Mouse (Mus musculus): Measurements from ENCODE around the gene Sema6d. TPM values are rescaled to one million over a fixed set of nuclear protein-coding genes. Genes with fewer than 3 reads are reported as not detected.

The Sema6d gene
- 4.5 TPM in 2 replicates for polyA plus RNA-seq (2012; ENCODE audit: insufficient read depth, insufficient read length, missing spikeins)

GRCm38 (mm10) chr2:124089813-124090230 is at the start of gene Sema6d:
Sema6d (plus strand) TSS chr2:124089969.
- peak within 1 kb of the TSS; percentile 50 for H3K4me3 ChIP-seq (ENCODE audit: insufficient read depth, low read depth, low read length)

DNA sequence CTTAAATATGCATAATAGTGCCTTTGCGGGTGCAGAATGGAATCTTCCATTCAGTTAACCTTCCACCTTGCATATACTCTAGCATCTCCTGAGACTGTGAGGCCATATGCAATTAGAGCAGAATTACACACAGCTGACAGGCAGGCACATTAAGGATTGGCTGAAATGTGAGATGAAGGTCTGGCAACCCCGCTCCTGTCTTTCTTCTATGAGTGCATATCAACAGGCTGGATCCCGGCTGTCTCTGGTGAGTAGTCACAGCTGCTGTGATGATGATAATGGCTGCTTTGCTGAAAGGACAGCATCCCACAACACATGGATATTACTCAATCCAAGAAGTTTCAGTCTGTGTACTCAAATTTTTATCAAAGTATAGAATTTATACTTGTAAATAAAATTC is 29.9 kb upstream of the Sema6d start:
- no peak overlapping the region for H3K27ac ChIP-seq (replicated peaks; ENCODE audit: low read depth, low read length)
- no peaks in the 10 kb centered on the region for H3K4me1 ChIP-seq (ENCODE audit: control insufficient read depth, insufficient read depth, insufficient read length, low read length)
- H3K4me3 ChIP-seq (ENCODE audit: insufficient read depth, low read depth, low read length): no peak overlapping the region

More at GRCm38 (mm10) chr2:124089813-124090230, at the start of gene Sema6d:
- Histone ChIP-seq H3K27ac (replicated peaks; ENCODE audit: low read depth, low read length) (no peak within 1 kb of the TSS), H3K4me1 (ENCODE audit: control insufficient read depth, insufficient read depth, insufficient read length, low read length) (peaks cover 3% of the 10 kb centered on the region; the same call in 1 of the 2 replicates)

DNA sequence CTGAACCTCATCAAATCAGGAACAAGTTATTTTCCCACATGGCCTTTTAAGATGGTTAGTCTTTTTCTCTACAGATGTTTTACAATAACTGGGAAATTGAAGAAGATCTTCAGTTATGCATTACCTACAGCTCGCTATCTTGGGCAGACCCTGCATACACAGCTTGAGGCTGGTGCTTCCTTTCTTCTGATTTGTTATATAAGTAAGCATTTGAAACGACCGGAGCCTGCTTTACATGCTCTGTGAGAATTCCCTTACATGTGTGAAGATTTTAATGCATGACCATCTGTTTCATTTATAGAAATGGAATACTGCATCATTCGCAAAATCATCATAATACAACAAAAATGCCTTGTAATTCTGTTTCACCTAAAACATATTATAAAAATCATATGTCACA is 21.4 kb upstream of the Sema6d start:
- no peak overlapping the region for H3K4me3 ChIP-seq (ENCODE audit: insufficient read depth, low read depth, low read length)
- H3K4me1 ChIP-seq (ENCODE audit: control insufficient read depth, insufficient read depth, insufficient read length, low read length): no peaks in the 10 kb centered on the region
- no peak overlapping the region for H3K27ac ChIP-seq (replicated peaks; ENCODE audit: low read depth, low read length)

GRCm38 (mm10) chr2:124070664-124071063 is 19.1 kb upstream of the Sema6d start:
- H3K4me3 ChIP-seq (ENCODE audit: insufficient read depth, low read depth, low read length): no peak overlapping the region
- no peaks in the 10 kb centered on the region for H3K4me1 ChIP-seq (ENCODE audit: control insufficient read depth, insufficient read depth, insufficient read length, low read length)
- H3K27ac ChIP-seq (replicated peaks; ENCODE audit: low read depth, low read length): no peak overlapping the region

- H3K27ac ChIP-seq (replicated peaks; ENCODE audit: low read depth, low read length): no peak overlapping the region
- no peak overlapping the region for H3K4me3 ChIP-seq (ENCODE audit: insufficient read depth, low read depth, low read length)
- no peaks in the 10 kb centered on the region for H3K4me1 ChIP-seq (ENCODE audit: control insufficient read depth, insufficient read depth, insufficient read length, low read length)
These were observed 18.4 kb upstream of the Sema6d start for GRCm38 (mm10) chr2:124071380-124071779.

DNA sequence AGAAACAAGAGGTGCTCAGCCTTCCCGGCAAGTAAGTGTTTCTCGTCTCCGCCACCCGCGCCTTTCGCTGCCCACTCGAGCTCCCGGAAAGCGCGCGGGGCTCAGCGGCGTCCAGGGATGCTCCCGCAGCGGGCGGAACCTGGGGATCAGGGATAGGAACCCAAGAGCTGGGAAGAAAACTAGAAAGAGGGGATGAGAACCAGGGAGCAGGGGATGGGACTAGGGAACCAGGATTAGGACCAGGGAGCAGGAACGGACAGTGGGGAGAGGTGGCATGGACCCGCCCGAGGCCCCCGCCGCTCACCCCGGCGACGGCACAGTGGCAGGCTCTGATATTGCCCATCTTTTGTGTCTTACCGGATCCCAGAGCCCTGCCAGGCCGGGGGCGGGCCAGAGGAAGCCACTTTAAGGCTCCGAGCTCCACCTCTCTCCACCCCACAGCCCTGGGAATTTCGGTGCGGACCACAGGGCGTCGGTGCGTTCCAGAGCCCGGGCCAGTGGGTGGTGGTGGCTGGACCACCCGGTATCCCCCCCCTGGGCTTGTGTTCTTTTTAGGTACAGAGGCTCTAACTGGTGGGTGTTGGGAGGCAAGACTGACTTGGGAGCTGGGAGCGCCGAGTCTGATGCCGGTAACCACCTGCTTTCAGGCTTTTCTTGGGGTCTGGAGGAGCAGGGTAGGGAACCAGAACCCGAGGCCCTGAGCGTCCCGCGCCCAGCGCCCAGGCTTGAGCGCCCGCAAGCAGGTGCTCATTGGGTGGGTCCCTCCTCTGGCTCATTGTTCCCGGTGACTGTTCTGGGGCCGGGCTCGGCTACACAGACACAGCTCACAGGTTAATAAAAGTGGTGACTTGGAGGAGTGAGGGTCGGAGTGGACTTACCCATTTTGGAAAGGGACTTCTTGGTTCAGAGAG is 717 bp downstream of the Sema6d start:
- Histone ChIP-seq H3K4me3 (ENCODE audit: insufficient read depth, low read depth, low read length) (peak overlapping the region; percentile 50), H3K27ac (replicated peaks; ENCODE audit: low read depth, low read length) (no peak overlapping the region), H3K4me1 (ENCODE audit: control insufficient read depth, insufficient read depth, insufficient read length, low read length) (peaks cover 3% of the 10 kb centered on the region; the same call in 1 of the 2 replicates)

DNA sequence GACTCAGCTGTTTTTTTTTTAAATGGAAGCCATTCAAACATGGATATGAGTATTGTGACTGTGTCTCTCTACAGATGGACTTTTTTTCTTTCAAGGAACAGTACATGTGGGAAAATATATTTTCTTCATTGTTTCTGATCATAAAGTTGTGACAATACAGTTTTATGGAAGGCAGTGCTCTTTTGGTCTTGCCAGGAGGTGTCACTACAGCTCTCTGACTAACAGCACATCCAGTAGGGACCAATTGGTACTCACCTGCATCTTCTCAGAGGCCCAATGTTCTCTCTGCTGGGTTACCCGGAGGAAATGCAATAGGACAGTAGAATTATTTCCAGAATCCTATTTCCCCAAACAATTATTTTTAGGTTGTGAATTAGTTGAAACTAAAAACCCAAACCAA is 9.9 kb downstream of the Sema6d start:
- H3K4me1 ChIP-seq (ENCODE audit: control insufficient read depth, insufficient read depth, insufficient read length, low read length): no peaks in the 10 kb centered on the region
- H3K27ac ChIP-seq (replicated peaks; ENCODE audit: low read depth, low read length): no peak overlapping the region
- no peak overlapping the region for H3K4me3 ChIP-seq (ENCODE audit: insufficient read depth, low read depth, low read length)

GRCm38 (mm10) chr2:124100486-124101200 is 10.9 kb downstream of the Sema6d start:
- Histone ChIP-seq H3K4me1 (ENCODE audit: control insufficient read depth, insufficient read depth, insufficient read length, low read length) (no peaks in the 10 kb centered on the region), H3K27ac (replicated peaks; ENCODE audit: low read depth, low read length) (no peak overlapping the region), H3K4me3 (ENCODE audit: insufficient read depth, low read depth, low read length) (no peak overlapping the region)

- Histone ChIP-seq H3K27ac (replicated peaks; ENCODE audit: low read depth, low read length) (no peak overlapping the region), H3K4me1 (ENCODE audit: control insufficient read depth, insufficient read depth, insufficient read length, low read length) (no peaks in the 10 kb centered on the region), H3K4me3 (ENCODE audit: insufficient read depth, low read depth, low read length) (no peak overlapping the region)
These were observed 11.4 kb downstream of the Sema6d start for GRCm38 (mm10) chr2:124101201-124101517.

DNA sequence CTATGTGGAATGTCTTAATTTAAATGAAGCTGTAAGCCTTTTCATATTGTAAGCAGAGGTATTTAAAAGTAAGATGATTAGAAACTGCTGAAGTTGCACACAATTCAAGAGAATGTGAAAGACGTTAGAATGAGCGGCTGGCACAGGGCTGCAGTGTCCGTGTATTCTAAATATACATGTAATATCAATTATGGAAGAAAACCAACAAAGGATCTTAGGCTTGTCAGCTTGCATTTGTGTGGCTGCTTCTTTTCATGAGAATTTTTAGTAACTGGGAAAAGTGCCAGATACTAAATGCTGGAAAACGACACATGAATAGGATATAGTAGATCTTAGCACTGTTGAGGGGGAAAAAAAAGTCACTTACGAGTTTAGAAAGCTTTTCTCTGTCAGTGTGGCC is 11.8 kb downstream of the Sema6d start:
- H3K4me1 ChIP-seq (ENCODE audit: control insufficient read depth, insufficient read depth, insufficient read length, low read length): no peaks in the 10 kb centered on the region
- no peak overlapping the region for H3K27ac ChIP-seq (replicated peaks; ENCODE audit: low read depth, low read length)
- H3K4me3 ChIP-seq (ENCODE audit: insufficient read depth, low read depth, low read length): no peak overlapping the region

DNA sequence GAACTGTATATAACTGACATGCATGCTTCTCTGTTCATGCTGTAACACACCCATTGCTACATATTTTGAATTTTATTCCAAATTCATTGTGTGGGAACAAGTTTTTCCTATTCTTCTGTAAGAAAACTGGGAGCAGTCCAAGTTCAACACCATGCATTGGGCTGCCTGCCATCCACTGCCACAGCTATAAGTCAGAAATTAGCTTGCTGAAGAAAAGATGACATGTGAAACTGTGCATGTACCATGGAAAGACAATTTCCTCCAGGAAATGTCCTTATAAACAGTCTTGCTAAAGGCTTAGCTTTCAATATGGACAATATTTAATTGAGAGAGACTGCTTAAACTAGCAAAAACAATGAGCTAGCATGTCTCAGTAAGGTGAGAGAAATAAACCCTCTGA is 13.5 kb downstream of the Sema6d start:
- no peak overlapping the region for H3K4me3 ChIP-seq (ENCODE audit: insufficient read depth, low read depth, low read length)
- no peak overlapping the region for H3K27ac ChIP-seq (replicated peaks; ENCODE audit: low read depth, low read length)
- H3K4me1 ChIP-seq (ENCODE audit: control insufficient read depth, insufficient read depth, insufficient read length, low read length): no peaks in the 10 kb centered on the region

- Histone ChIP-seq H3K27ac (replicated peaks; ENCODE audit: low read depth, low read length) (no peak overlapping the region), H3K4me1 (ENCODE audit: control insufficient read depth, insufficient read depth, insufficient read length, low read length) (no peaks in the 10 kb centered on the region), H3K4me3 (ENCODE audit: insufficient read depth, low read depth, low read length) (no peak overlapping the region)
These were observed 28.9 kb downstream of the Sema6d start for GRCm38 (mm10) chr2:124118469-124119243.

DNA sequence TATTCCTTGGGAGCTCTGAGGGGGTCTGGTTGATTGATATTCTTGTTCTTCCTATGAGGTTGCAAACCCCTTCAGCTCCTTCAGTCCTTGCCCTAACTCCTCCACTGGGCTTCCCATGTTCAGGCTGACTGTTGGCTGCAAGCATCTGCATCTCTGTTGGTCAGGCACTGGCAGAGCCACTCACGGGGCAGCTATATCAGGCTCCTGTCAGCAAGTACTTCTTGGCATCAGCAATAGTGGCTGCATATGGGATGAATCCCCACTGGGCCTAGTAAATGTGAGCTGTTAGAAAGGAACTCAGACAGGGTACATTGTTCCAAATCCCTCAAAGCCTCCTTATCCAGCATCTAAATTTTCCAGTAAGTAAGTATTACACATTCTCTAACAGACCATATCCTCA is 30.6 kb downstream of the Sema6d start:
- Histone ChIP-seq H3K4me1 (ENCODE audit: control insufficient read depth, insufficient read depth, insufficient read length, low read length) (no peaks in the 10 kb centered on the region), H3K4me3 (ENCODE audit: insufficient read depth, low read depth, low read length) (no peak overlapping the region), H3K27ac (replicated peaks; ENCODE audit: low read depth, low read length) (no peak overlapping the region)

GRCm38 (mm10) chr2:124121539-124121938 is 31.8 kb downstream of the Sema6d start:
- Histone ChIP-seq H3K4me1 (ENCODE audit: control insufficient read depth, insufficient read depth, insufficient read length, low read length) (no peaks in the 10 kb centered on the region), H3K4me3 (ENCODE audit: insufficient read depth, low read depth, low read length) (no peak overlapping the region), H3K27ac (replicated peaks; ENCODE audit: low read depth, low read length) (no peak overlapping the region)

DNA sequence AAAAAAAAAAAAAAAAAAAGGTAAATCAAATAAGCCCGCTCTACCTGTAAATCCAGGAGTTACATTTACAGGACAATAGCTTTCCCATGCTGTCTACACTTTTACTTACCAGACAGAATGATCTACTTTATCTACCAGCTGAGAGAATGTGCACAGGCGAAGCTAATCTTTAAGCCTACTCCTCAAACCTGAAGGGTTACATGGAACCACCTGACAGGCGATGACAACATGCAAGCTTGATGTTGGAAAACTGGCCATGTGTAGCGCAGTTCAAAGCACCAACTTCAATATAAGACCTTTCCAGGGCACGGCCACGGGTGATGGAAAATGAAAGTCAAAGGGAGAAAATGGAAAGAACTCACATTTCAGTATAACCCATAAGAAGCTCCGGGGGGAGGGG is 35.7 kb downstream of the Sema6d start:
- Histone ChIP-seq H3K4me3 (ENCODE audit: insufficient read depth, low read depth, low read length) (no peak overlapping the region), H3K27ac (replicated peaks; ENCODE audit: low read depth, low read length) (no peak overlapping the region), H3K4me1 (ENCODE audit: control insufficient read depth, insufficient read depth, insufficient read length, low read length) (no peaks in the 10 kb centered on the region)

Measured in brown adipose tissue, adult 24 weeks (tissue).